Mouse (Mus musculus): ENCODE measurements around the gene Mrpl48. TPM values are rescaled to one million over a fixed set of nuclear protein-coding genes. Genes with fewer than 3 reads are reported as not detected.

The Mrpl48 gene
- total RNA-seq, 2 experiments from 2014 or later = 53.7 to 73.3 TPM

- no peak for DNase-seq (ENCODE audit: low spot score in 2 of 2)
These were observed 110.1 kb downstream of the Mrpl48 start for GRCm38 (mm10) chr7:100497982-100498381.

- DNase-seq (ENCODE audit: low spot score in 2 of 2) = no peak
These were observed 110.7 kb downstream of the Mrpl48 start for GRCm38 (mm10) chr7:100497402-100497801.

- no peak for DNase-seq (ENCODE audit: low spot score in 2 of 2)
These were observed 111.3 kb downstream of the Mrpl48 start for GRCm38 (mm10) chr7:100496791-100497190.

GRCm38 (mm10) chr7:100496371-100496770, 111.7 kb downstream of the Mrpl48 start:
- DNase-seq (ENCODE audit: low spot score in 2 of 2) = no peak

Other genes starting within 250 kb of the Mrpl48 start
- 10 to 100 TPM; 17.4 to 20.2 TPM for gene C2cd3, start 236.1 kb downstream of the Mrpl48 start, total RNA-seq (2021)
- gene Ppme1, start 236.0 kb downstream of the Mrpl48 start, total RNA-seq (2021) = 10 to 100 TPM; 74.6 to 77.5 TPM
- gene Ucp3, start 135.3 kb downstream of the Mrpl48 start, total RNA-seq (2021) = 10 to 100 TPM; 19.5 to 30.1 TPM
- gene Ucp2, start 115.0 kb downstream of the Mrpl48 start, total RNA-seq (2021) = 100 to 1,000 TPM; 218 to 286 TPM
- under 1 TPM in 1 of 2 experiments, not detected in 1; 0.83 TPM for gene Dnajb13, start 93.3 kb downstream of the Mrpl48 start, total RNA-seq (2021)
- gene Coa4, start 71.2 kb downstream of the Mrpl48 start, total RNA-seq (2021) = 10 to 100 TPM in 1 of 2 experiments, 1 to 10 TPM in 1; 8.6 to 13.2 TPM
- 10 to 100 TPM; 81.1 to 81.4 TPM for gene Rab6a, start 891 bp downstream of the Mrpl48 start, total RNA-seq (2021)
- 1 to 10 TPM; 2.9 to 5.2 TPM for gene Plekhb1, start 54.1 kb upstream of the Mrpl48 start, total RNA-seq (2021)
- 10 to 100 TPM; 48.1 to 48.4 TPM for gene Fam168a, start 98.3 kb upstream of the Mrpl48 start, total RNA-seq (2021)